Mouse (Mus musculus) MEL (cell line): ENCODE results near the gene Abl1. TPM values are rescaled to one million over a fixed set of nuclear protein-coding genes. Genes with fewer than 3 reads are reported as not detected.
A peak's percentile ranks its signal among the peaks of the same experiment; 100 is the strongest.

Experiments used
- DNase-seq: peaks from one replicate; pipeline ENCODE4 v3.0.0; 2011; ENCODE audit warnings: low read depth, low spot score
- H3K27ac ChIP-seq: 2 replicates; pipeline ENCODE4 v1.5.1; 2012; ENCODE audit warnings: low read depth, mild to moderate bottlenecking, control low read depth, low read length, moderate library complexity; ENCODE audit not compliant: control insufficient read depth
- H3K27me3 ChIP-seq, 2 experiments: fragments of 150-350 bp in 1 of 2; sonication (generic) in 1 of 2; 2 replicates each; pipeline ENCODE4 v1.6.1; 2012; ENCODE audit warnings: low read length in 2 of 2, mild to moderate bottlenecking in 2 of 2, improper control_type of control experiment in 1 of 2, moderate library complexity in 1 of 2; ENCODE audit not compliant: insufficient read depth in 2 of 2, control insufficient read depth in 1 of 2
- H3K36me3 ChIP-seq, 2 experiments: 2 replicates each; pipeline ENCODE4 v1.6.1; 2012 to 2014; ENCODE audit warnings: low read length in 2 of 2, improper control_type of control experiment in 1 of 2, inconsistent platforms in 1 of 2, mild to moderate bottlenecking in 1 of 2; ENCODE audit not compliant: insufficient read depth in 2 of 2, control insufficient read depth in 1 of 2
- H3K4me1 ChIP-seq, 2 experiments: fragments of 150-350 bp in 1 of 2; sonication (generic) in 1 of 2; 2 replicates each; pipeline ENCODE4 v1.6.1; 2012; ENCODE audit warnings: low read length in 2 of 2, improper control_type of control experiment in 1 of 2, mild to moderate bottlenecking in 1 of 2; ENCODE audit not compliant: insufficient read depth in 2 of 2, control insufficient read depth in 1 of 2
- H3K4me3 ChIP-seq, 2 experiments: fragments of 150-350 bp in 1 of 2; sonication (generic) in 1 of 2; 2 replicates each; pipeline ENCODE4 v1.5.1; 2012; ENCODE audit warnings: low read depth in 2 of 2, low read length in 2 of 2, mild to moderate bottlenecking in 2 of 2, moderate library complexity in 2 of 2, control low read depth in 1 of 2, improper control_type of control experiment in 1 of 2; ENCODE audit not compliant: control insufficient read depth in 1 of 2, insufficient read depth in 1 of 2
- H3K79me2 ChIP-seq: 2 replicates; pipeline ENCODE4 v1.6.1; 2012; ENCODE audit warnings: mild to moderate bottlenecking, low read length, moderate library complexity; ENCODE audit not compliant: control insufficient read depth, poor library complexity, insufficient read depth
- H3K9ac ChIP-seq: 2 replicates; pipeline ENCODE4 v1.6.1; 2012; ENCODE audit warnings: low read depth, mild to moderate bottlenecking, control low read depth, low read length, moderate library complexity; ENCODE audit not compliant: control insufficient read depth, poor library complexity, severe bottlenecking
- H3K9me3 ChIP-seq: fragments of 150-350 bp; sonication (generic); replicated peaks from 2 replicates; pipeline ENCODE4 v1.6.1; 2012; ENCODE audit warnings: mild to moderate bottlenecking, low read length, improper control_type of control experiment, moderate library complexity; ENCODE audit not compliant: insufficient read depth
- CHD1 ChIP-seq: IDR thresholded peaks from 2 replicates; pipeline ENCODE4 v1.6.1; 2012; ENCODE audit warnings: low read depth, mild to moderate bottlenecking, inconsistent platforms, low read length, improper control_type of control experiment
- CHD2 ChIP-seq: IDR thresholded peaks from 2 replicates; pipeline ENCODE4 v1.6.1; 2011; ENCODE audit warnings: low read length, improper control_type of control experiment
- CTCF ChIP-seq, 3 experiments: IDR thresholded peaks in 2 of 3; conservative IDR thresholded peaks in 1 of 3; 2 replicates each; pipeline ENCODE4 v1.5.1; 2011 to 2012; ENCODE audit warnings: low read length in 3 of 3, low read depth in 2 of 3, mild to moderate bottlenecking in 2 of 3, improper control_type of control experiment in 1 of 3, inconsistent platforms in 1 of 3, mixed read lengths in 1 of 3, moderate library complexity in 1 of 3; ENCODE audit not compliant: control insufficient read depth in 1 of 3, insufficient read depth in 1 of 3, poor library complexity in 1 of 3, severe bottlenecking in 1 of 3
- ETS1 ChIP-seq: IDR thresholded peaks from 2 replicates; pipeline ENCODE4 v1.6.1; 2012; ENCODE audit warnings: low read depth, mild to moderate bottlenecking, inconsistent platforms, low read length, improper control_type of control experiment, moderate library complexity
- GABPA ChIP-seq: IDR thresholded peaks from 2 replicates; pipeline ENCODE4 v1.6.1; 2012; ENCODE audit warnings: low read depth, mild to moderate bottlenecking, inconsistent platforms, low read length, improper control_type of control experiment, moderate library complexity
- GATA1 ChIP-seq: IDR thresholded peaks from 2 replicates; pipeline ENCODE4 v1.6.1; 2011; ENCODE audit warnings: low read depth, low read length, improper control_type of control experiment
- HCFC1 ChIP-seq: IDR thresholded peaks from 2 replicates; pipeline ENCODE4 v1.6.1; 2012; ENCODE audit warnings: low read depth, mild to moderate bottlenecking, inconsistent platforms, low read length, improper control_type of control experiment, moderate library complexity
- JUND ChIP-seq: IDR thresholded peaks from 2 replicates; pipeline ENCODE4 v1.6.1; 2011; ENCODE audit warnings: low read depth, mild to moderate bottlenecking, improper control_type of control experiment, low read length
- KAT2A ChIP-seq: conservative IDR thresholded peaks from 2 replicates; pipeline ENCODE4 v1.6.1; 2012; ENCODE audit warnings: low read depth, low read length, improper control_type of control experiment, inconsistent platforms
- MAX ChIP-seq: IDR thresholded peaks from 2 replicates; pipeline ENCODE4 v1.6.1; 2011; ENCODE audit warnings: low read length, improper control_type of control experiment
- MYC ChIP-seq: IDR thresholded peaks from 2 replicates; pipeline ENCODE4 v1.6.1; 2011; ENCODE audit warnings: low read depth, mild to moderate bottlenecking, low read length, improper control_type of control experiment, moderate library complexity
- POLR2AphosphoS5 ChIP-seq: IDR thresholded peaks from 2 replicates; pipeline ENCODE4 v1.6.1; 2012; ENCODE audit warnings: low read depth, borderline replicate concordance, mild to moderate bottlenecking, inconsistent platforms, low read length, moderate library complexity, mixed read lengths
- RCOR1 ChIP-seq: IDR thresholded peaks from 2 replicates; pipeline ENCODE4 v1.6.1; 2012; ENCODE audit warnings: low read depth, mild to moderate bottlenecking, inconsistent platforms, low read length, improper control_type of control experiment
- SIN3A ChIP-seq: IDR thresholded peaks from 2 replicates; pipeline ENCODE4 v1.6.1; 2012; ENCODE audit warnings: low read length, improper control_type of control experiment, inconsistent platforms
- TAL1 ChIP-seq: IDR thresholded peaks from 2 replicates; pipeline ENCODE4 v1.6.1; 2012; ENCODE audit warnings: mild to moderate bottlenecking, inconsistent platforms, low read length, moderate library complexity, mixed read lengths
- UBTF ChIP-seq: IDR thresholded peaks from 2 replicates; pipeline ENCODE4 v1.6.1; 2012; ENCODE audit warnings: low read depth, mild to moderate bottlenecking, inconsistent platforms, low read length, improper control_type of control experiment, moderate library complexity, borderline replicate concordance; ENCODE audit not compliant: insufficient read depth
- USF2 ChIP-seq, 2 experiments: IDR thresholded peaks; 2 replicates each; pipeline ENCODE4 v1.6.1; 2011 to 2012; ENCODE audit warnings: improper control_type of control experiment in 2 of 2, low read length in 2 of 2, borderline replicate concordance in 1 of 2, inconsistent platforms in 1 of 2, low read depth in 1 of 2, mild to moderate bottlenecking in 1 of 2; ENCODE audit not compliant: insufficient read depth in 1 of 2
- ZC3H11A ChIP-seq: IDR thresholded peaks from 2 replicates; pipeline ENCODE4 v1.6.1; 2012; ENCODE audit warnings: low read depth, mild to moderate bottlenecking, inconsistent platforms, low read length, improper control_type of control experiment
- ZKSCAN1 ChIP-seq: IDR thresholded peaks from 2 replicates; pipeline ENCODE4 v1.6.1; 2012; ENCODE audit warnings: low read depth, mild to moderate bottlenecking, inconsistent platforms, low read length, improper control_type of control experiment, moderate library complexity
- ZMIZ1 ChIP-seq: IDR thresholded peaks from 2 replicates; pipeline ENCODE4 v1.6.1; 2012; ENCODE audit warnings: low read depth, mild to moderate bottlenecking, inconsistent platforms, low read length, improper control_type of control experiment, moderate library complexity
- ZNF384 ChIP-seq: IDR thresholded peaks from 2 replicates; pipeline ENCODE4 v1.6.1; 2012; ENCODE audit warnings: low read depth, mild to moderate bottlenecking, inconsistent platforms, low read length, improper control_type of control experiment
- polyA plus RNA-seq, 2 experiments: library from polyadenylated mRNA; stranded (reverse) in 1 of 2; unstranded in 1 of 2; fragments of >175 nt in 1 of 2; fragments of >200 nt in 1 of 2; gene quantifications; 2 replicates each; pipeline versions ENCODE4 v1.2.1 to v1.2.4; 2012; ENCODE audit warnings: low replicate concordance in 2 of 2, low read depth in 1 of 2; ENCODE audit not compliant: insufficient read length in 2 of 2, insufficient read depth in 1 of 2, missing spikeins in 1 of 2
- total RNA-seq: library from RNA; depleted of rRNA; stranded (reverse); fragments of 300-350 nt; gene quantifications from 2 replicates; pipeline ENCODE4 v1.2.3, GENCODE M21; 2012

Abl1 gene
- total and polyA plus RNA-seq, 3 experiments = 21.3 to 47.1 TPM; not detected in 1

DNA sequence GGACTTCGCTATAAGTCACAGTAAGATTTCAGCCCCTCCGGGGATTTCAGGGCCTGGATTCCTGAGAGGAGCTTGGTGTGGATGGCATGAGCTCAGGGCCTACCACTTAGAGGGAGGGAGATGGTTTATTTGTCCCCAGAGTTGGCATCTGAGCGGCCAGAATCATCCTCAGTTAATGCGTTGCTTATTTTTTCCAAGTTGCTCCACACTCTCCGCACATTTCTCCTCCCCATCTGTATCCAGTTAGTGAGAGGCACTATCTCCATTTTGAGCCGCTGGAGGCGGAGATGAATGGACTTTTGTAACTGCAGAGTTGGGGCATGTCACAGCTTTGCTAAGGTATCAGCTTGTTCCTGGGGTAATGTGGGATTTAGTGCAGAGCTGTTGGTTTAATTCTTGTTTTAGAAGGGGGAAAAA, 72.9 kb downstream of the Abl1 start:
- H3K79me2 ChIP-seq = peaks cover 34% of the 10 kb centered on the region
- no peak overlapping the region for H3K27ac ChIP-seq
- no peaks in the 10 kb centered on the region for H3K27me3 ChIP-seq
- peaks cover 0 to 25% of the 10 kb centered on the region in 2 experiments; a peak in 2 of 4 replicates for H3K36me3 ChIP-seq
- DNase-seq = no peak
- no peaks in the 10 kb centered on the region for H3K9me3 ChIP-seq
- peak overlapping the region; percentile 99 for H3K9ac ChIP-seq
- peaks cover 5 to 30% of the 10 kb centered on the region in 2 experiments for H3K4me1 ChIP-seq
- TF ChIP-seq ZKSCAN1 = no peak
- TF ChIP-seq MAX = no peak
- TF ChIP-seq ETS1 = no peak
- no peak for TF ChIP-seq RCOR1
- TF ChIP-seq GABPA = no peak
- no peak for TF ChIP-seq POLR2AphosphoS5
- no peak for TF ChIP-seq JUND
- TF ChIP-seq ZMIZ1 = no peak
- no peak for TF ChIP-seq ZC3H11A
- TF ChIP-seq HCFC1 = no peak
- no peak for TF ChIP-seq TAL1
- TF ChIP-seq SIN3A = no peak
- TF ChIP-seq USF2 (IDR thresholded peaks at IDR 0.05; ENCODE audit: borderline replicate concordance in 1 of 2, insufficient read depth in 1 of 2, low read depth in 1 of 2, low read length in 2 of 2) = no peak
- TF ChIP-seq ZNF384 = no peak
- TF ChIP-seq CHD1 = no peak
- no peak for TF ChIP-seq GATA1
- no peak for TF ChIP-seq CHD2
- no peak for TF ChIP-seq CTCF (IDR thresholded peaks at IDR 0.05 in 2 of 3, conservative IDR thresholded peaks at IDR 0.05 in 1 of 3; ENCODE audit: control insufficient read depth in 1 of 3, insufficient read depth in 1 of 3, low read depth in 2 of 3, low read length in 3 of 3, poor library complexity in 1 of 3, severe bottlenecking in 1 of 3)
- H3K4me3 ChIP-seq = peak overlapping the region; percentile 70 to 77; a peak in 3 of 4 replicates

DNA sequence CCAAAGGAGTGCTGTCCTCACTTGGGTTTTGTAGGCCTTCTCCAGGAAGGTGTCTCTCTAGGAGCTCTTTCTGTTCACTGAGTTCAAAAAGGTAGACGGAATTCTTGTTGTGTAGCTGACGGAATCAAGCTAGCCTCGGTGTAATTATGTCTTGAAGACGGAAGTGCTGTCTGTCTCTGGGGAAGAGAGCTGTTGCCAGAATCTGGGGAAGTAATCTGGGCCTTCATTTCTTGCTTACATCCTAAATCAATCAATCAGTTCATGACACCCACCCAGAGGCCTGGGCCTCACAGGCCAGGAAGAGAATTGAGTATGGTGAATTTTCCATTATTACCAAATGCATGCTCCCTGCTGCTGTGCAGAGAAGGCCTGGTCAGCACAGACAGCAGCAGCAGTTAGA, 73.4 kb downstream of the Abl1 start:
- H3K9ac ChIP-seq = no peak overlapping the region
- peaks cover 5 to 30% of the 10 kb centered on the region in 2 experiments for H3K4me1 ChIP-seq
- TF ChIP-seq CHD1 (no peak), UBTF (no peak), GATA1 (no peak), MAX (no peak), KAT2A (no peak), MYC (no peak), ZKSCAN1 (no peak)
- no peak overlapping the region for H3K4me3 ChIP-seq
- no peak overlapping the region for H3K27ac ChIP-seq
- H3K36me3 ChIP-seq = peaks cover 0 to 25% of the 10 kb centered on the region in 2 experiments; a peak in 2 of 4 replicates
- no peak for DNase-seq
- H3K79me2 ChIP-seq = peaks cover 37% of the 10 kb centered on the region
- H3K27me3 ChIP-seq = no peaks in the 10 kb centered on the region
- no peaks in the 10 kb centered on the region for H3K9me3 ChIP-seq
